Mouse (Mus musculus) midbrain, postnatal 0 days (tissue): ENCODE measurements around the gene Ino80b. TPM values are rescaled to one million over a fixed set of nuclear protein-coding genes. Genes with fewer than 3 reads are reported as not detected.
A peak's percentile ranks its signal among the peaks of the same experiment; 100 is the strongest.

Source experiments
- ATAC-seq: fragments of 200-750 bp; cut with Nextera tagmentation; 2 replicates; pipeline ENCODE4 v1.8.0; 2017; ENCODE audit warnings: moderate number of reproducible peaks, mild to moderate bottlenecking, moderate TSS enrichment, moderate library complexity; ENCODE audit not compliant: low FRiP score
- DNase-seq: peaks from one replicate; pipeline ENCODE4 v3.0.0-alpha.2; 2015; ENCODE audit warnings: low spot score
- H3K27ac ChIP-seq: fragments of 300-500 bp; sonication (generic); 2 replicates; pipeline ENCODE4 v1.5.1; 2014; ENCODE audit warnings: low read depth, mild to moderate bottlenecking, low read length, mixed read lengths
- H3K27me3 ChIP-seq: fragments of 300-500 bp; sonication (generic); 2 replicates; pipeline ENCODE4 v1.6.1; 2014; ENCODE audit warnings: low read length, control low read depth, mixed read lengths; ENCODE audit not compliant: insufficient read depth
- H3K36me3 ChIP-seq: fragments of 300-500 bp; sonication (generic); 2 replicates; pipeline ENCODE4 v1.6.1; 2014; ENCODE audit warnings: low read length, control low read depth, mixed read lengths; ENCODE audit not compliant: insufficient read depth
- H3K4me1 ChIP-seq: fragments of 300-500 bp; sonication (generic); 2 replicates; pipeline ENCODE4 v1.6.1; 2014; ENCODE audit warnings: mild to moderate bottlenecking, control low read depth, antibody characterized with exemption, low read length, mixed read lengths; ENCODE audit not compliant: insufficient read depth
- H3K4me2 ChIP-seq: fragments of 300-500 bp; sonication (generic); 2 replicates; pipeline ENCODE4 v1.6.1; 2014; ENCODE audit warnings: low read depth, mild to moderate bottlenecking, low read length, mixed read lengths; ENCODE audit not compliant: poor library complexity, severe bottlenecking
- H3K4me3 ChIP-seq: fragments of 300-500 bp; sonication (generic); 2 replicates; pipeline ENCODE4 v1.5.1; 2014; ENCODE audit warnings: low read depth, mild to moderate bottlenecking, low read length, moderate library complexity
- H3K9ac ChIP-seq: fragments of 300-500 bp; sonication (generic); replicated peaks from 2 replicates; pipeline ENCODE4 v1.6.1; 2014; ENCODE audit warnings: mild to moderate bottlenecking, low read length, moderate library complexity, mixed read lengths; ENCODE audit not compliant: poor library complexity, severe bottlenecking
- H3K9me3 ChIP-seq: fragments of 300-500 bp; sonication (generic); 2 replicates; pipeline ENCODE4 v1.6.1; 2016; ENCODE audit warnings: low read length, control low read depth
- CTCF ChIP-seq: IDR thresholded peaks from 2 replicates; pipeline ENCODE4 v1.5.1; 2016; ENCODE audit warnings: antibody characterized with exemption, mild to moderate bottlenecking
- WGBS: fragments of 180-500 bp; shearing (Covaris S2); extraction: QIAGEN DNeasy Blood & Tissue Kit; methylation state at CpG from one replicate; pipeline ENCODE4 v1.1.7; 2014; 5-methylcytosine and 5-hydroxymethylcytosine counted together
- polyA plus RNA-seq: library from polyadenylated mRNA; unstranded; fragments of >200 nt; fragmentation: Nextera tagmentation; extraction: Ambion mirVana; gene quantifications from 2 replicates; pipeline ENCODE4 v1.2.1, GENCODE M21; 2015
- total RNA-seq: library from RNA; depleted of rRNA; stranded (reverse); fragments of >200 nt; gene quantifications from 2 replicates; pipeline ENCODE4 v1.2.3, GENCODE M21; 2014

Gene Ino80b
- total and polyA plus RNA-seq, 2 experiments from 2014 or later: 14.6 to 40.9 TPM

GRCm38 (mm10) chr6:83165607-83166242 lies 40.5 kb upstream of the Ino80b start, which contains the start of gene Dctn1:
Gene Dctn1, plus strand, starts transcription at chr6:83165920.
- Histone ChIP-seq H3K4me2 (peak within 1 kb of the TSS; percentile 67), H3K36me3 (no peaks in the 10 kb centered on the region), H3K4me1 (peaks cover 6% of the 10 kb centered on the region; the same call in 1 of the 2 replicates), H3K27ac (peak within 1 kb of the TSS; percentile 91), H3K27me3 (peaks cover 19% of the 10 kb centered on the region), H3K4me3 (peak within 1 kb of the TSS; percentile 83), H3K9me3 (no peaks in the 10 kb centered on the region), H3K9ac (peak within 1 kb of the TSS; percentile 82)
- WGBS: under 1% methylated on average over 58 of the region's 58 CpGs
- DNase-seq (peak; percentile 96), ATAC-seq (peak; percentile 87)
- TF ChIP-seq CTCF: peak; percentile 95

GRCm38 (mm10) chr6:83165026-83165606 lies 39.9 kb upstream of the Ino80b start:
- peaks cover 6% of the 10 kb centered on the region; the same call in 1 of the 2 replicates for H3K4me1 ChIP-seq
- H3K27ac ChIP-seq: peak overlapping the region; percentile 19; the same call in 1 of the 2 replicates
- no peak for TF ChIP-seq CTCF
- no peak for DNase-seq
- peak overlapping the region; percentile 67 for H3K4me2 ChIP-seq
- H3K9me3 ChIP-seq: no peaks in the 10 kb centered on the region
- no peak overlapping the region for H3K9ac ChIP-seq
- no peaks in the 10 kb centered on the region for H3K36me3 ChIP-seq
- WGBS: 3% methylated on average over 6 of the region's 6 CpGs
- peaks cover 25% of the 10 kb centered on the region for H3K27me3 ChIP-seq
- H3K4me3 ChIP-seq: peak overlapping the region; percentile 83
- ATAC-seq: peak; percentile 14; the same call in 1 of the 2 replicates

- 2% methylated on average over 8 of the region's 8 CpGs for WGBS
- Histone ChIP-seq H3K27ac (no peak overlapping the region), H3K4me1 (peaks cover 6% of the 10 kb centered on the region; the same call in 1 of the 2 replicates), H3K36me3 (no peaks in the 10 kb centered on the region), H3K9me3 (no peaks in the 10 kb centered on the region), H3K4me3 (no peak overlapping the region), H3K4me2 (peak overlapping the region; percentile 35; the same call in 1 of the 2 replicates), H3K27me3 (peaks cover 25% of the 10 kb centered on the region), H3K9ac (no peak overlapping the region)
- ATAC-seq (no peak), DNase-seq (peak; percentile 71)
- peak; percentile 84 for TF ChIP-seq CTCF
Measured at GRCm38 (mm10) chr6:83162701-83163100, 37.5 kb upstream of the Ino80b start.

GRCm38 (mm10) chr6:83161921-83162641 lies 36.9 kb upstream of the Ino80b start:
- DNase-seq: no peak
- Histone ChIP-seq H3K4me1 (peaks cover 4% of the 10 kb centered on the region; the same call in 1 of the 2 replicates), H3K36me3 (no peaks in the 10 kb centered on the region), H3K4me2 (peak overlapping the region; percentile 35), H3K9ac (no peak overlapping the region), H3K4me3 (peak overlapping the region; percentile 17; the same call in 1 of the 2 replicates), H3K27ac (no peak overlapping the region), H3K9me3 (no peaks in the 10 kb centered on the region), H3K27me3 (peaks cover 25% of the 10 kb centered on the region)
- ATAC-seq: no peak
- TF ChIP-seq CTCF: no peak
- 4% methylated on average over 49 of the region's 49 CpGs for WGBS

GRCm38 (mm10) chr6:83161442-83161841 lies 36.2 kb upstream of the Ino80b start:
- no peak for TF ChIP-seq CTCF
- no peak overlapping the region for H3K9ac ChIP-seq

More at GRCm38 (mm10) chr6:83161442-83161841, 36.2 kb upstream of the Ino80b start:
- DNase-seq (no peak), ATAC-seq (no peak)
- H3K4me3 ChIP-seq: no peak overlapping the region; the same call in 1 of the 2 replicates
- no peak overlapping the region for H3K27ac ChIP-seq
- no peaks in the 10 kb centered on the region for H3K36me3 ChIP-seq
- H3K4me2 ChIP-seq: no peak overlapping the region
- H3K27me3 ChIP-seq: peaks cover 25% of the 10 kb centered on the region
- 13% methylated on average over 19 of the region's 19 CpGs for WGBS
- no peaks in the 10 kb centered on the region for H3K4me1 ChIP-seq
- H3K9me3 ChIP-seq: no peaks in the 10 kb centered on the region
